In the genomic region with DNA sequence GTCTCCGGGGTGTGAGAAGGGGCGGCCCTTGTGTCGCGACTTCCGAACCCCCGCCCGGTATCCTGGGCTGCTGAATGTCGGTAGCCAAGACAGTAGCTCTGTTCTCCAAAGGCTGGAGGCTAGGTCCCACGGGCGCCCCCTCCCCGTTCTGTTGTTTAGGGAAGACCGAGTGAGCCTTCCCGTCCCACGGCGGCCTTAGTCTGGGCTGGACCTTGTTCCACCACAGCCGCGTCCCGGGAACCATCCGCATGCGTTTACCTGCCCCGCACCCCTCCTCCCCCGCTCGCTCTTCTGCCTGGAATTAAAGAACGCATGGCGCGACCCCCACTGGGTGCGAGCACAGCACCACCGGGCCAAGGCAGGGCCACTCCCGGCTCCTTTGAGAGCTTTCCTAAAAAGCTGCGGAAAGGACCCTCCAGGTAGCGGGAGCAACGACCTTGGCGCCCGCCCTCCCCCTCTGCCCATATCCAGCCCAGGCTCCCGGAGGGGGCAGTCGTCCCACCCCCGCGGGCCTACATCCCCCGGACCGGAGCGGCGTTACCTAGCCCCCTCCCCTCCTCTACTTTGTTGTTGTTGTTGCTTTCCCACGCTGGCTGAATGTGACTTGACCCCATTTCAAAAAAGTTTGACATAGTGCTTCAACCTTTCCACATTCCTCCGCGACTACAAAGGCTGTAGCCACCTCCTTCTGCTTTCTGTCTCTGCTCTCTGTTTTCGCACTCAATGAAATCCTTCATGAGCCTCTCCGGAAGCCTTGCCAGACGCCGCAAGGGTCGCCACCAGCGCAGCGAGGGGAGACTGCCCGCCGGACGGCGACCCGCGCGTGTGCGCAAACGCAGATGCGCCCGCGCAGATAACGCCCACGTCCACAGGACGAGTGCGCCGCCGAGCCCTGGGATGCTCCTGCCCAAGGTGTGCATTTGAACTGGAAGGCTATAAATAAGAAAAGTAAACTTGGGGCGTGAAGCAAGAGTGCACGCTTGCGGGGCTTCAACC, we compare ENCODE assay signal across 8 mouse cellular contexts.
DNase-seq lines count a peak whose midpoint lies in the region; ATAC-seq and TF ChIP-seq lines count a peak whose summit lies in the region.

No protein-coding gene starts in this region.

- H3K4me2 ChIP-seq in forebrain, embryonic 15.5 days (replicated peaks), result peak overlapping the region; percentile 100
- H3K4me2 ChIP-seq in kidney, embryonic 14.5 days (replicated peaks; ENCODE audit: low read depth, low read length), result peak overlapping the region; percentile 99
- H3K4me2 ChIP-seq in midbrain, embryonic 14.5 days (ENCODE audit: low read length), result peak overlapping the region; percentile 99

- no peak for TF ChIP-seq CTCF in layer of hippocampus, adult 2 months (conservative IDR thresholded peaks at IDR 0.05)

- WGBS in forebrain, embryonic 15.5 days, result under 1% methylated on average over 73 of the region's 73 CpGs
- WGBS in kidney, embryonic 14.5 days, result 1% methylated on average over 71 of the region's 73 CpGs
- under 1% methylated on average over 73 of the region's 73 CpGs for WGBS in midbrain, embryonic 14.5 days

- no peak overlapping the region for H3K27ac ChIP-seq in layer of hippocampus, adult 2 months
- H3K27ac ChIP-seq in forebrain, embryonic 15.5 days (replicated peaks), result no peak overlapping the region
- H3K27ac ChIP-seq in kidney, embryonic 14.5 days (ENCODE audit: low read depth, low read length), result no peak overlapping the region
- H3K27ac ChIP-seq in midbrain, embryonic 14.5 days (replicated peaks; ENCODE audit: low read depth, low read length), result no peak overlapping the region

- peak; percentile 59 for ATAC-seq in forebrain, embryonic 15.5 days (replicated peaks)
- peak; percentile 51 for ATAC-seq in kidney, embryonic 14.5 days (ENCODE audit: low FRiP score, low TSS enrichment)
- ATAC-seq in midbrain, embryonic 14.5 days (ENCODE audit: low FRiP score, low TSS enrichment), result peak; percentile 44
- ATAC-seq in activated CD4-positive, CD25-positive, alpha-beta regulatory T cell, adult 4 months, result no peak

- H3K4me1 ChIP-seq in forebrain, embryonic 15.5 days, result peaks cover 25% of the 10 kb centered on the region
- peaks cover 5% of the 10 kb centered on the region; the same call in 1 of the 2 replicates for H3K4me1 ChIP-seq in kidney, embryonic 14.5 days (ENCODE audit: control insufficient read depth, insufficient read depth, low read length)
- peaks cover 3% of the 10 kb centered on the region; the same call in 1 of the 2 replicates for H3K4me1 ChIP-seq in midbrain, embryonic 14.5 days (ENCODE audit: control insufficient read depth, insufficient read depth, low read length)

- H3K27me3 ChIP-seq in forebrain, embryonic 15.5 days, result peaks cover 29% of the 10 kb centered on the region
- H3K27me3 ChIP-seq in kidney, embryonic 14.5 days (ENCODE audit: control insufficient read depth, insufficient read depth, low read length), result peaks cover 20% of the 10 kb centered on the region
- peaks cover 37% of the 10 kb centered on the region for H3K27me3 ChIP-seq in midbrain, embryonic 14.5 days (ENCODE audit: control insufficient read depth, insufficient read depth, low read length)

- peak overlapping the region; percentile 59 for H3K4me3 ChIP-seq in layer of hippocampus, adult 2 months
- H3K4me3 ChIP-seq in forebrain, embryonic 15.5 days, result peak overlapping the region; percentile 67
- H3K4me3 ChIP-seq in kidney, embryonic 14.5 days (ENCODE audit: low read length), result peak overlapping the region; percentile 57
- H3K4me3 ChIP-seq in midbrain, embryonic 14.5 days (replicated peaks; ENCODE audit: low read depth, low read length), result peak overlapping the region; percentile 58

- no peaks in the 10 kb centered on the region for H3K9me3 ChIP-seq in forebrain, embryonic 15.5 days
- no peaks in the 10 kb centered on the region for H3K9me3 ChIP-seq in kidney, embryonic 14.5 days (ENCODE audit: control insufficient read depth, low read length)
- no peaks in the 10 kb centered on the region for H3K9me3 ChIP-seq in midbrain, embryonic 14.5 days (ENCODE audit: control insufficient read depth, low read length)

- DNase-seq in layer of hippocampus, adult 2 months (ENCODE audit: low spot score in 2 of 2), result no peak
- no peak for DNase-seq in layer of hippocampus, adult 11-12 months (ENCODE audit: low spot score)
- peak; percentile 8 for DNase-seq in adrenal gland, postnatal 25 days
- DNase-seq in midbrain, embryonic 14.5 days, result peak; percentile 41
- DNase-seq in MN1 (ENCODE audit: low spot score), result no peak

- peak overlapping the region; percentile 46; the same call in 1 of the 2 replicates for H3K9ac ChIP-seq in forebrain, embryonic 15.5 days (replicated peaks)
- H3K9ac ChIP-seq in kidney, embryonic 14.5 days (ENCODE audit: low read depth, low read length), result 0 out of 2 replicates have a peak overlapping the region, but pooled peaks have one; percentile 34
- peak overlapping the region; percentile 29; the same call in 1 of the 2 replicates for H3K9ac ChIP-seq in midbrain, embryonic 14.5 days (replicated peaks; ENCODE audit: low read length)

- H3K36me3 ChIP-seq in forebrain, embryonic 15.5 days, result no peaks in the 10 kb centered on the region
- no peaks in the 10 kb centered on the region for H3K36me3 ChIP-seq in kidney, embryonic 14.5 days (ENCODE audit: control insufficient read depth, insufficient read depth, low read length)
- no peaks in the 10 kb centered on the region for H3K36me3 ChIP-seq in midbrain, embryonic 14.5 days (ENCODE audit: control insufficient read depth, insufficient read depth, low read length)

Comparison
In these comparisons a context has a peak if more than half of its experiments do, and no peak if none do; other contexts are left out.
1. DNase-seq: peak in adrenal gland, postnatal 25 days (single experiment) and midbrain, embryonic 14.5 days (single experiment); none in layer of hippocampus, adult 2 months (0 of 2), layer of hippocampus, adult 11-12 months (single experiment) and MN1 (single experiment).
2. Peak in every context shown above with its lines, with median percentiles within 50 percentile points of each other: H3K4me3 ChIP-seq, H3K4me2 ChIP-seq and H3K9ac ChIP-seq.